Mouse (Mus musculus) CH12.LX (cell line): Measurements from ENCODE around the gene Arhgap31. TPM values are rescaled to one million over a fixed set of nuclear protein-coding genes. Genes with fewer than 3 reads are reported as not detected.

Source experiments
- DNase-seq: peaks from one replicate; pipeline ENCODE4 v3.0.0-alpha.2; 2013; ENCODE audit errors: extremely low read depth
- H3K27ac ChIP-seq: 2 replicates; pipeline ENCODE4 v1.5.1; 2012; ENCODE audit warnings: low read depth, mild to moderate bottlenecking, control low read depth, moderate library complexity; ENCODE audit not compliant: insufficient read depth
- H3K27me3 ChIP-seq: replicated peaks from 2 replicates; pipeline ENCODE3; 2012; ENCODE audit warnings: inconsistent platforms
- H3K36me3 ChIP-seq, 2 experiments: replicated peaks in 1 of 2; 2 replicates each; pipeline versions ENCODE3 to v1.6.1; 2012; ENCODE audit warnings: inconsistent platforms in 1 of 2, low read length in 1 of 2, mild to moderate bottlenecking in 1 of 2, mixed read lengths in 1 of 2, moderate library complexity in 1 of 2; ENCODE audit not compliant: control insufficient read depth in 1 of 2, insufficient read depth in 1 of 2
- H3K4me1 ChIP-seq, 2 experiments: 2 replicates each; pipeline ENCODE4 v1.6.1; 2012; ENCODE audit warnings: inconsistent platforms in 1 of 2, moderate library complexity in 1 of 2; ENCODE audit not compliant: insufficient read depth in 2 of 2, control insufficient read depth in 1 of 2
- H3K4me2 ChIP-seq: 2 replicates; pipeline ENCODE4 v1.6.1; 2012; ENCODE audit warnings: low read depth, mild to moderate bottlenecking, control low read depth; ENCODE audit not compliant: poor library complexity, insufficient read depth, severe bottlenecking
- H3K4me3 ChIP-seq, 3 experiments: fragments of 150-350 bp in 1 of 3; sonication (generic) in 1 of 3; replicated peaks in 1 of 3; 2 replicates each; pipeline versions ENCODE3 to v1.5.1; 2011 to 2012; ENCODE audit warnings: low read depth in 2 of 3, low read length in 2 of 3, mild to moderate bottlenecking in 2 of 3, moderate library complexity in 2 of 3, control low read depth in 1 of 3, improper control_type of control experiment in 1 of 3, inconsistent platforms in 1 of 3, mixed read lengths in 1 of 3; ENCODE audit not compliant: poor library complexity in 1 of 3
- H3K79me2 ChIP-seq: replicated peaks from 2 replicates; pipeline ENCODE4 v1.6.1; 2012; ENCODE audit warnings: mild to moderate bottlenecking, moderate library complexity; ENCODE audit not compliant: control insufficient read depth, poor library complexity, insufficient read depth, severe bottlenecking; ENCODE audit errors: extremely low read depth
- H3K9ac ChIP-seq: 2 replicates; pipeline ENCODE4 v1.6.1; 2012; ENCODE audit warnings: low read depth, mild to moderate bottlenecking, control low read depth, moderate library complexity; ENCODE audit not compliant: insufficient read depth
- H3K9me3 ChIP-seq: replicated peaks from 2 replicates; pipeline ENCODE3; 2012; ENCODE audit warnings: low read length, inconsistent platforms, mixed read lengths
- E2F4 ChIP-seq: IDR thresholded peaks from 2 replicates; pipeline ENCODE4 v1.6.1; 2011; ENCODE audit warnings: low read depth, low read length, improper control_type of control experiment; ENCODE audit not compliant: insufficient replicate concordance
- EP300 ChIP-seq: IDR thresholded peaks from 2 replicates; pipeline ENCODE4 v1.6.1; 2011; ENCODE audit warnings: low read length, improper control_type of control experiment
- ETS1 ChIP-seq: conservative IDR thresholded peaks from 2 replicates; pipeline ENCODE4 v1.6.1; 2012; ENCODE audit warnings: low read depth, mild to moderate bottlenecking, inconsistent platforms, low read length, improper control_type of control experiment, moderate library complexity
- GABPA ChIP-seq: IDR thresholded peaks from 2 replicates; pipeline ENCODE4 v1.6.1; 2012; ENCODE audit warnings: low read depth, low read length, improper control_type of control experiment, inconsistent platforms; ENCODE audit not compliant: insufficient replicate concordance
- HCFC1 ChIP-seq: IDR thresholded peaks from 2 replicates; pipeline ENCODE4 v1.6.1; 2012; ENCODE audit warnings: low read depth, mild to moderate bottlenecking, inconsistent platforms, low read length, improper control_type of control experiment
- JUN ChIP-seq: IDR thresholded peaks from 2 replicates; pipeline ENCODE4 v1.6.1; 2011; ENCODE audit warnings: low read depth, mild to moderate bottlenecking, low read length, improper control_type of control experiment, moderate library complexity; ENCODE audit not compliant: insufficient read depth
- KAT2A ChIP-seq: IDR thresholded peaks from 2 replicates; pipeline ENCODE4 v1.6.1; 2012; ENCODE audit warnings: low read length, improper control_type of control experiment, inconsistent platforms; ENCODE audit not compliant: insufficient replicate concordance
- MAFK ChIP-seq: IDR thresholded peaks from 2 replicates; pipeline ENCODE4 v1.6.1; 2011; ENCODE audit warnings: low read length, improper control_type of control experiment; ENCODE audit not compliant: insufficient replicate concordance
- MAZ ChIP-seq: IDR thresholded peaks from 2 replicates; pipeline ENCODE4 v1.6.1; 2012; ENCODE audit warnings: low read depth, mild to moderate bottlenecking, inconsistent platforms, low read length, improper control_type of control experiment, moderate library complexity
- MEF2A ChIP-seq: IDR thresholded peaks from 2 replicates; pipeline ENCODE4 v1.6.1; 2014; ENCODE audit warnings: low read depth, mild to moderate bottlenecking, inconsistent platforms, low read length, improper control_type of control experiment, borderline replicate concordance
- MYC ChIP-seq: IDR thresholded peaks from 2 replicates; pipeline ENCODE4 v1.6.1; 2011; ENCODE audit warnings: low read depth, mild to moderate bottlenecking, improper control_type of control experiment, low read length
- NELFE ChIP-seq: IDR thresholded peaks from 2 replicates; pipeline ENCODE4 v1.6.1; 2011; ENCODE audit warnings: low read depth, low read length, improper control_type of control experiment
- POLR2A ChIP-seq: IDR thresholded peaks from 2 replicates; pipeline ENCODE4 v1.6.1; 2011; ENCODE audit warnings: low read depth, mild to moderate bottlenecking, improper control_type of control experiment, low read length
- POLR2AphosphoS2 ChIP-seq: IDR thresholded peaks from 2 replicates; pipeline ENCODE4 v1.6.1; 2011; ENCODE audit warnings: low read depth, low read length, improper control_type of control experiment
- RAD21 ChIP-seq: IDR thresholded peaks from 2 replicates; pipeline ENCODE4 v1.6.1; 2011; ENCODE audit warnings: low read depth, mild to moderate bottlenecking, low read length, improper control_type of control experiment, moderate library complexity
- SMC3 ChIP-seq: IDR thresholded peaks from 2 replicates; pipeline ENCODE4 v1.6.1; 2011; ENCODE audit warnings: low read depth, low read length, improper control_type of control experiment
- TBP ChIP-seq: conservative IDR thresholded peaks from 2 replicates; pipeline ENCODE4 v1.6.1; 2011; ENCODE audit warnings: low read depth, low read length, improper control_type of control experiment
- TCF12 ChIP-seq: IDR thresholded peaks from 2 replicates; pipeline ENCODE4 v1.6.1; 2014; ENCODE audit warnings: low read depth, mild to moderate bottlenecking, inconsistent platforms, low read length, improper control_type of control experiment
- USF1 ChIP-seq: IDR thresholded peaks from 2 replicates; pipeline ENCODE4 v1.6.1; 2014; ENCODE audit warnings: low read depth, mild to moderate bottlenecking, inconsistent platforms, low read length, improper control_type of control experiment
- USF2 ChIP-seq: conservative IDR thresholded peaks from 2 replicates; pipeline ENCODE4 v1.6.1; 2011; ENCODE audit warnings: low read depth, low read length, improper control_type of control experiment
- ZC3H11A ChIP-seq: IDR thresholded peaks from 2 replicates; pipeline ENCODE4 v1.6.1; 2012; ENCODE audit warnings: low read depth, mild to moderate bottlenecking, inconsistent platforms, low read length, improper control_type of control experiment
- ZMIZ1 ChIP-seq: IDR thresholded peaks from 2 replicates; pipeline ENCODE4 v1.6.1; 2012; ENCODE audit warnings: low read depth, mild to moderate bottlenecking, inconsistent platforms, low read length, improper control_type of control experiment
- dilution Hi-C: fragments of 300-500 bp; cut with MboI; formaldehyde crosslinking; loops from 2 replicates; pipeline ENCODE4 v1.14.3; 2020; ENCODE audit warnings: low sequenced_read_pairs; ENCODE audit not compliant: extremely low pct_unique_long_range_greater_than_20kb, extremely low pct_ligation_motif_present
- in situ Hi-C: fragments of 300-500 bp; cut with MboI; formaldehyde crosslinking; loops from 3 replicates; pipeline ENCODE4 v1.14.3; 2019; ENCODE audit warnings: low sequenced_read_pairs, low pct_ligation_motif_present, low pct_unique_long_range_greater_than_20kb, mixed read lengths
- polyA plus RNA-seq: library from polyadenylated mRNA; unstranded; fragments of >175 nt; gene quantifications from 2 replicates; pipeline ENCODE4 v1.2.1, GENCODE M21; 2012; ENCODE audit warnings: low read depth; ENCODE audit not compliant: insufficient read length
- total RNA-seq, 2 experiments: library from RNA; depleted of rRNA; stranded (reverse); fragments of 300-350 nt in 1 of 2; fragments of >200 nt in 1 of 2; gene quantifications; 2 replicates each; pipeline ENCODE4 v1.2.3; 2012 to 2014

Arhgap31 gene
- total and polyA plus RNA-seq, 3 experiments = 0.15 to 2.0 (median 0.76) TPM

- no peak for DNase-seq
- in situ Hi-C loops = no loop called here
- no peaks in the 10 kb centered on the region for H3K36me3 ChIP-seq
- no peak overlapping the region for H3K4me3 ChIP-seq
- no peaks in the 10 kb centered on the region for H3K9me3 ChIP-seq
- no peak overlapping the region for H3K4me2 ChIP-seq
- H3K4me1 ChIP-seq = peaks cover 5 to 15% of the 10 kb centered on the region in 2 experiments
- no peak overlapping the region for H3K27ac ChIP-seq
- TF ChIP-seq JUN (no peak), POLR2A (no peak), SMC3 (no peak)
- dilution Hi-C loops = no loop called here
- no peaks in the 10 kb centered on the region for H3K27me3 ChIP-seq
- no peaks in the 10 kb centered on the region for H3K79me2 ChIP-seq
- no peak overlapping the region for H3K9ac ChIP-seq
Observed at GRCm38 (mm10) chr16:38757626-38758025, 44.6 kb upstream of the Arhgap31 start.

GRCm38 (mm10) chr16:38756572-38756971, 43.5 kb upstream of the Arhgap31 start:
- Histone ChIP-seq H3K4me3 (no peak overlapping the region), H3K79me2 (no peaks in the 10 kb centered on the region), H3K36me3 (no peaks in the 10 kb centered on the region), H3K9me3 (no peaks in the 10 kb centered on the region), H3K9ac (no peak overlapping the region), H3K4me1 (peaks cover 5 to 15% of the 10 kb centered on the region in 2 experiments), H3K27ac (no peak overlapping the region), H3K27me3 (no peaks in the 10 kb centered on the region), H3K4me2 (no peak overlapping the region)
- TF ChIP-seq EP300 (no peak), USF1 (no peak), RAD21 (no peak), MYC (no peak), ETS1 (no peak), NELFE (no peak), TCF12 (no peak), ZC3H11A (no peak), TBP (no peak), MAZ (no peak), ZMIZ1 (no peak)
- in situ Hi-C loops = no loop called here
- DNase-seq = no peak
- dilution Hi-C loops = no loop called here

DNA sequence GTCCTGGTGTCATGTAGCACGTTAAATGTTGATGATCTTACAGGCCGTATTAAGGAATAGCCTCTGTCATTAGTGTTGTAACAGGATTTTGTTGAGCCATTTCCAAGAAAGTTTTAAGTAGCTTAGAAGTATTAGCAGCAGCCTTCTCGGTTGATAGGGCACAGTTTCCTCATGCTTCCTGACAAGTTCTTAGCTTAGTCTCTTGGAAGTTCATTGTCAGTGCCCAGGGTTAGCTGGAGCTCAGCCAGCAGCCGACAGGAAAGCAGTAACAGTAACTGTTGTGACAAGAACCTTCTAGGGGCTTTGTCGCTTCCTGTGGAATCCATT, 43.1 kb upstream of the Arhgap31 start:
- Histone ChIP-seq H3K4me2 (no peak overlapping the region), H3K4me3 (no peak overlapping the region)
- dilution Hi-C loops = no loop called here
- TF ChIP-seq GABPA (no peak), MEF2A (no peak), E2F4 (no peak), ZC3H11A (no peak), USF2 (no peak), POLR2AphosphoS2 (no peak), JUN (no peak), KAT2A (no peak), HCFC1 (no peak), MAFK (no peak), POLR2A (no peak), TBP (no peak)
- TF ChIP-seq, all 38 proteins: peak for 0
- Histone ChIP-seq H3K79me2 (no peaks in the 10 kb centered on the region), H3K36me3 (no peaks in the 10 kb centered on the region), H3K27ac (no peak overlapping the region), H3K9ac (no peak overlapping the region), H3K4me1 (peaks cover 5 to 15% of the 10 kb centered on the region in 2 experiments), H3K9me3 (no peaks in the 10 kb centered on the region), H3K27me3 (no peaks in the 10 kb centered on the region)
- in situ Hi-C loops = no loop called here
- no peak for DNase-seq
